Mouse (Mus musculus): Measurements from ENCODE around the gene Tubb4b. TPM values are rescaled to one million over a fixed set of nuclear protein-coding genes. Genes with fewer than 3 reads are reported as not detected.

The Tubb4b gene
- polyA plus RNA-seq, 1 experiment from 2014 or later, result 554 TPM

- WGBS, result under 1% methylated on average over 40 of the region's 59 CpGs
- peak within 1 kb of the TSS; percentile 73 for H3K27ac ChIP-seq
- peaks cover 11% of the 10 kb centered on the region for H3K36me3 ChIP-seq
- H3K9ac ChIP-seq, result peak within 1 kb of the TSS; percentile 37; the same call in 1 of the 2 replicates
- H3K4me1 ChIP-seq, result peaks cover 28% of the 10 kb centered on the region
- peaks cover 35% of the 10 kb centered on the region for H3K27me3 ChIP-seq
- peak within 1 kb of the TSS; percentile 97 for H3K4me2 ChIP-seq
- ATAC-seq (ENCODE audit: insufficient number of reproducible peaks, low FRiP score, low TSS enrichment, low read depth), result no peak
- peak within 1 kb of the TSS; percentile 53 for H3K4me3 ChIP-seq
- H3K9me3 ChIP-seq, result no peaks in the 10 kb centered on the region
Observed at GRCm38 (mm10) chr2:25242101-25242506, 17.6 kb upstream of the Tubb4b start, which contains the start of the genes Rnf208 and Cysrt1. Gene Rnf208, plus strand, starts transcription at chr2:25242255. Gene Cysrt1, minus strand, starts transcription at chr2:25242452.

GRCm38 (mm10) chr2:25241438-25241775 lies 16.9 kb upstream of the Tubb4b start:
- Histone ChIP-seq H3K27me3 (peaks cover 36% of the 10 kb centered on the region), H3K4me2 (peak overlapping the region; percentile 97)
- no peak for ATAC-seq (ENCODE audit: insufficient number of reproducible peaks, low FRiP score, low TSS enrichment, low read depth)

DNA sequence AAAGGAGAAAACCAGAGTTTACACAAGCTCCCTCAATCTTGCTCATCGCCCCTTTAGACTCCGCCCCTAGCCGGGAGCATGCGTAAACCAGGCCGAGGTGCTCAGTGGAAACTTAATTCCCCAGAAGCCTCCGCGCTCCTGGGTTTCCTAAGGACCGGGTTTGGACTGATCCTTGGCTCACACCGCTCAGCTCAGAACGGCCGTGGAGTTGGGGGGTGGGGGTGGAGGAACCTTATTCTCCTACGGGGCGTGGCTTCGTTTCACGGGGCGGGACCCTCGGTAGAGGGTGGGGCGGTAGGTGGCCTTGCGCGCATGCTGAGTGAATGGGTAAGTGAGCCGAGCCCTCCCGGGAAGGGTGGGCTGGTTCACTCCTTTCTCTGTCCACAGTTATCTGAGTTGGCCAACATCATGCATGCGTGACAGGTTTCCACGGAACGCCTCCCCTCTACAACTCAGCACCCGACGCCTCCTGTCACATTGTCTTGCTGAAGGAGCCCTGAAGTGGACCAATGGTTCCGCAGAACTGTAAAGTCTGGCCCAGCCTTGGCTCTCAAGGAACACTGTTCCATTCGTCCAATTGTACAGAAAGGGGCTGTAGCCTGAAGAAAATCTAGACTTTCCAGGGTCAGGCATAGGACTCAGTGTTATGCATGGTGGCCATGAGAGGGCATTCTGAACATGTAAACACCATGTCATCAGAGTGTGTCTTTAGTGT lies 16.4 kb upstream of the Tubb4b start:
- H3K9ac ChIP-seq, result 0 out of 2 replicates have a peak overlapping the region, but pooled peaks have one; percentile 21
- peaks cover 5% of the 10 kb centered on the region for H3K36me3 ChIP-seq
- H3K4me1 ChIP-seq, result peaks cover 28% of the 10 kb centered on the region
- H3K9me3 ChIP-seq, result no peaks in the 10 kb centered on the region
- peak; percentile 79 for ATAC-seq (ENCODE audit: insufficient number of reproducible peaks, low FRiP score, low TSS enrichment, low read depth)
- 1% methylated on average over 29 of the region's 29 CpGs for WGBS
- peak overlapping the region; percentile 97 for H3K4me2 ChIP-seq
- peaks cover 42% of the 10 kb centered on the region for H3K27me3 ChIP-seq
- H3K27ac ChIP-seq, result peak overlapping the region; percentile 73
- peak overlapping the region; percentile 53 for H3K4me3 ChIP-seq

More at GRCm38 (mm10) chr2:25241438-25241775, 16.9 kb upstream of the Tubb4b start:
- Histone ChIP-seq H3K4me3 (peak overlapping the region; percentile 53), H3K36me3 (peaks cover 10% of the 10 kb centered on the region), H3K9ac (no peak overlapping the region), H3K9me3 (no peaks in the 10 kb centered on the region), H3K4me1 (peaks cover 28% of the 10 kb centered on the region), H3K27ac (no peak overlapping the region; the same call in 1 of the 2 replicates)
- WGBS, result 14% methylated on average over 6 of the region's 6 CpGs

- Histone ChIP-seq H3K9ac (0 out of 2 replicates have a peak overlapping the region, but pooled peaks have one; percentile 21), H3K36me3 (peaks cover 3% of the 10 kb centered on the region; the same call in 1 of the 2 replicates), H3K4me3 (peak overlapping the region; percentile 53), H3K4me1 (peaks cover 28% of the 10 kb centered on the region), H3K9me3 (no peaks in the 10 kb centered on the region), H3K27ac (peak overlapping the region; percentile 73), H3K4me2 (peak overlapping the region; percentile 97), H3K27me3 (peaks cover 47% of the 10 kb centered on the region)
- 53% methylated on average over 8 of the region's 8 CpGs for WGBS
- ATAC-seq (ENCODE audit: insufficient number of reproducible peaks, low FRiP score, low TSS enrichment, low read depth), result no peak
Observed at GRCm38 (mm10) chr2:25240310-25240709, 15.8 kb upstream of the Tubb4b start.

DNA sequence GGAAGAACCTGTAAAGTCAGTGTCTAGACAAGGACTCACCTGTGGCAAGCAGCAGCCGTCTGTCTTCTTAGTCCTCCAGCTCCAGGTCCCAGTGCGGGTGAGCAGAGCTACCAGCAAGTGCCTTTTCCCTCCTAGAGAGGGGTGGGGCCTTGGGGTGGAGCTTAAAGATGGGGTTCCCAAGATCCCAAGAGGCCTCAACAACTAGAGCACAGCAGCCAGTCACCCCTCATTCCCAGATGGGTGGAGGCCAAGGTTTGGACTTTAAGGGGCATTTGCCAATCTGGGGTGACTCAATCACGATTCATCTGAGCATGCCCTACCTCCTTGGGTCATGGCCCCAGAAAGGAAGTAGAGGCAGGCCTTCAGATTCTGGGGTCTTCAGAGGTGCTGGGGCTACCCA lies 15.3 kb upstream of the Tubb4b start:
- Histone ChIP-seq H3K4me3 (0 out of 2 replicates have a peak overlapping the region, but pooled peaks have one; percentile 7), H3K4me1 (peaks cover 28% of the 10 kb centered on the region), H3K9ac (no peak overlapping the region), H3K27ac (no peak overlapping the region), H3K4me2 (no peak overlapping the region), H3K9me3 (no peaks in the 10 kb centered on the region), H3K27me3 (peaks cover 49% of the 10 kb centered on the region), H3K36me3 (no peaks in the 10 kb centered on the region)
- no peak for ATAC-seq (ENCODE audit: insufficient number of reproducible peaks, low FRiP score, low TSS enrichment, low read depth)
- 80% methylated on average over 3 of the region's 3 CpGs for WGBS

- no peak overlapping the region for H3K4me2 ChIP-seq
- peaks cover 28% of the 10 kb centered on the region for H3K4me1 ChIP-seq
- no peaks in the 10 kb centered on the region for H3K9me3 ChIP-seq
- no peak for ATAC-seq (ENCODE audit: insufficient number of reproducible peaks, low FRiP score, low TSS enrichment, low read depth)
- no peak overlapping the region for H3K27ac ChIP-seq
- no peaks in the 10 kb centered on the region for H3K36me3 ChIP-seq
- H3K27me3 ChIP-seq, result peaks cover 49% of the 10 kb centered on the region
- no peak overlapping the region for H3K4me3 ChIP-seq
- no peak overlapping the region for H3K9ac ChIP-seq
Observed at GRCm38 (mm10) chr2:25238106-25238505, 13.6 kb upstream of the Tubb4b start.

DNA sequence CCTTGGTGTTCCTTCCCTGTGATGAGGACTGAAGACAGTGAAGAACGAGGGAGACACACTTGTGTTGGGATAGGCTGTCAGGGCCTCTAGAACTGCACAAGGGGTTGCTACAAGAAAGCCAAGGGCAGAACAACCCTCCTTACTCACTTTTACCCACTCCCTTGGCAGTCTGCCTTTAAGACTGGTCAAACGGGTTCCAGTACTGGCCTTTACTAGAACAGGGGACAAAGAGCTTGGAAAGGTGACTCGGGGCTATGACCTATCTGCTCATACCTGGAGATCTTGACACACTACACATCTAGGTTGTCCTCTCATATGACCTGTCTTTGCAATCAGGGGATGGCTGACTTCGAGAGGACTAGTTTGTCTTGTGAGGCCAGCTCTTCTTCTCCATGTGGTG lies 13.0 kb upstream of the Tubb4b start:
- WGBS, result 62% methylated on average over 4 of the region's 4 CpGs
- ATAC-seq (ENCODE audit: insufficient number of reproducible peaks, low FRiP score, low TSS enrichment, low read depth), result no peak
- Histone ChIP-seq H3K27me3 (peaks cover 48% of the 10 kb centered on the region), H3K4me3 (no peak overlapping the region), H3K36me3 (no peaks in the 10 kb centered on the region), H3K4me1 (peaks cover 24% of the 10 kb centered on the region), H3K9ac (no peak overlapping the region), H3K4me2 (no peak overlapping the region), H3K9me3 (no peaks in the 10 kb centered on the region), H3K27ac (no peak overlapping the region; the same call in 1 of the 2 replicates)

GRCm38 (mm10) chr2:25236614-25237013 lies 12.1 kb upstream of the Tubb4b start, which contains the start of gene Rnf224:
Gene Rnf224, minus strand, starts transcription at chr2:25236787.
- ATAC-seq (ENCODE audit: insufficient number of reproducible peaks, low FRiP score, low TSS enrichment, low read depth), result no peak
- no peaks in the 10 kb centered on the region for H3K9me3 ChIP-seq
- H3K9ac ChIP-seq, result 0 out of 2 replicates have a peak within 1 kb of the TSS, but pooled peaks have one; percentile 7
- no peak within 1 kb of the TSS for H3K4me3 ChIP-seq
- no peak within 1 kb of the TSS; the same call in 1 of the 2 replicates for H3K27ac ChIP-seq
- H3K36me3 ChIP-seq, result no peaks in the 10 kb centered on the region
- peaks cover 15% of the 10 kb centered on the region for H3K4me1 ChIP-seq
- peaks cover 41% of the 10 kb centered on the region for H3K27me3 ChIP-seq
- no peak within 1 kb of the TSS for H3K4me2 ChIP-seq
- WGBS, result 38% methylated on average over 8 of the region's 8 CpGs

DNA sequence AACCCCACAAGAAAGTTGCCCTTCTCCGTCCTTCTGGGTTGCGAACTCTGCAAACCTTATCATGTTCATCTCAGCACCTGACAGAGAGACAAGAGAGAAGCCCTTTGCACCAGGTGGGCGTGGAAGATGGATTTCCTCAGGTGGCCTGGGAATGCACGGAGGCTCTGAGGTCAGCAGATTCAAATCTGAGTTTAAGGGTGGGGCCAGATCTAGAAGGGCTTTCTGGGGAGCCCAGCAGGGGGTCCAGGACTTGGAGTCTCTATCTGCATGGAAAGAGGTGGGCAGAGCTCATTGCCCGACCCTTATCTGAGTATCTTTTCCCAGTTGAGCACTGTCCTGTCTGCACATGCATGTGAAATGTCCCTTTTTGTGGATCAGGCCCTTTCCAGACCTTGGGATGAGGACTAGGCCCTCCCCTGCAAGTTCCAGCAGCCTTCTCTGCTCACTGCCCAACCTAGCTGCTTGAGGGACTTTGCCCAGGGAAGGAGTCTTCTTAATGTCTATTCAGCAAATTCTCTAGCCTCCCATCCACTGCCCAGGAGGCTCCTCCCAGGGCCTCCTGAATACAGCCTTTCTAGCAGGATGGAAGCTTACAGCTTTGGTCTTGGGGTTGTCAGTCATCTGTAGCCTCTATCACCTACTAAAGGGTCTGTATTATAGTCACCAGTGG lies 10.2 kb upstream of the Tubb4b start:
- Histone ChIP-seq H3K4me1 (no peaks in the 10 kb centered on the region), H3K9me3 (no peaks in the 10 kb centered on the region), H3K4me3 (no peak overlapping the region), H3K4me2 (no peak overlapping the region), H3K27me3 (peaks cover 48% of the 10 kb centered on the region), H3K36me3 (no peaks in the 10 kb centered on the region), H3K27ac (no peak overlapping the region), H3K9ac (no peak overlapping the region)
- 64% methylated on average over 5 of the region's 5 CpGs for WGBS
- no peak for ATAC-seq (ENCODE audit: insufficient number of reproducible peaks, low FRiP score, low TSS enrichment, low read depth)

DNA sequence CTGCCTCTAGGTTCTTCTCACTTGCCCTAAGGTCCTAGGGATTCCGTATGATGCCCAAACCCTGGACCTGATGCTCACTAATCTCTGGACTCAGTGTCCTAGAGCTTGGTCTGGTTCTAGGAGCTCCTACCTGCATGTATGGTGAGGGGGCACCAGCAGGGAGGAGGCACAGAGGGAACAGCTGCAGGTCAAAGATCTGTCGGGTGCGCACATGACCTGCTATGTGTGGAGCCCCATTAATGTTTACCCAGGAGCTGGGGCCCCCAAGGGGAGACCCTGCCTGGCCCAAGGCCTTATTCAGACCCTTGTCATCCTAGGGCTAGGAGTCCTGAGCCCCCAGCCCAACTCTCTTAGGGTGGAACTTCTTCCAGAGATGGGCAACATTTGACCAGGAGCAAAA lies 9.5 kb upstream of the Tubb4b start, which contains the start of gene Slc34a3:
Slc34a3 (minus strand) TSS at position 315 of the 400 bp plus-strand sequence.
- Histone ChIP-seq H3K36me3 (no peaks in the 10 kb centered on the region), H3K27ac (no peak within 1 kb of the TSS), H3K9me3 (no peaks in the 10 kb centered on the region), H3K27me3 (peaks cover 49% of the 10 kb centered on the region), H3K9ac (no peak within 1 kb of the TSS), H3K4me3 (no peak within 1 kb of the TSS), H3K4me2 (no peak within 1 kb of the TSS), H3K4me1 (peaks cover 1% of the 10 kb centered on the region; the same call in 1 of the 2 replicates)
- ATAC-seq (ENCODE audit: insufficient number of reproducible peaks, low FRiP score, low TSS enrichment, low read depth), result no peak
- WGBS, result 85% methylated on average over 3 of the region's 3 CpGs

DNA sequence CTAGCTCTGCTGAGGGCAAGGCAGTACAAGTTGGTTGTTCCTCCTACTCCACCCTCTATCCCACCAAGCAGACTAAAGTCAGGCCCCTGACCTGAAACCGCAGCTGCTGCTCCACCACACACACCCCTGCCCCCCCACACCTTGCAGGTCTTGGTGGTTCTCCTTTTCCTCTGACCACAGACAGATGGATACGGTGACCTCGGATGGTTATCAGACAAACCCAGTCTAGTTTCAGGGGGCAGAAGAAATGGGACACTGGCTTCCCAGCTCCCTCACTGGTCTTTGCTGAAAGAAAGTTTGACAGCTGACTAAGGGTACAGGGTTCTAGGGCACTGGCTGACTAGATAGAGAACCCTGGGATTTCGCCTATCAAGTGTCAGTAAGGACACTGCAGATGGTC lies 8.9 kb upstream of the Tubb4b start:
- Histone ChIP-seq H3K9me3 (no peaks in the 10 kb centered on the region), H3K27ac (no peak overlapping the region), H3K4me2 (no peak overlapping the region), H3K4me1 (peaks cover 6% of the 10 kb centered on the region; the same call in 1 of the 2 replicates), H3K4me3 (no peak overlapping the region), H3K36me3 (no peaks in the 10 kb centered on the region), H3K27me3 (peaks cover 49% of the 10 kb centered on the region), H3K9ac (no peak overlapping the region)
- 75% methylated on average over 4 of the region's 4 CpGs for WGBS
- no peak for ATAC-seq (ENCODE audit: insufficient number of reproducible peaks, low FRiP score, low TSS enrichment, low read depth)

DNA sequence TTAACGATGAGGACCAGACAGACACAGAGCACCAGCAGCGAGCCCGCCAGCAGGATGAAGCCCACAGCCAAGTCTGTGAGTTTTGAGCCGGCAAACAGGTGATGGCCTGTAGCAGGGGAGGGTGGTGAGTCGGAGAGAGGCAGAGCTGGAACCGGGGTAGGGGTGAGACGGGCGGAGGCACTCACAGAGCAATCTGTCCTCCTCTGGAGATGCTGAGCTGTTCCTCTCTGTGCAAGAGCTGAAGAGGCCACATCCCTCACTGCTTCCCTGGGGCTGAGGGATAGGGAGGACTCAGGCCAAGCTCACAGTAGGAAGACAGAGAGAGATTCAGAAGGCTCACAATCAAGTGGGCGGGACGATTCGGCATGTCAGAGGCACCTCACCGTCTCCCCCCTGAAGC lies 6.5 kb upstream of the Tubb4b start:
- H3K9me3 ChIP-seq, result no peaks in the 10 kb centered on the region
- H3K4me1 ChIP-seq, result peaks cover 10% of the 10 kb centered on the region
- no peak overlapping the region for H3K4me3 ChIP-seq
- H3K4me2 ChIP-seq, result no peak overlapping the region
- H3K36me3 ChIP-seq, result no peaks in the 10 kb centered on the region
- 57% methylated on average over 12 of the region's 12 CpGs for WGBS
- H3K27me3 ChIP-seq, result peaks cover 44% of the 10 kb centered on the region
- no peak for ATAC-seq (ENCODE audit: insufficient number of reproducible peaks, low FRiP score, low TSS enrichment, low read depth)
- H3K27ac ChIP-seq, result no peak overlapping the region
- no peak overlapping the region for H3K9ac ChIP-seq

All from limb, embryonic 15.5 days (tissue).